Mouse (Mus musculus) c-Kit-positive CD71-positive TER-119-positive erythroid progenitor cells, embryonic 14.5 days (primary cell): ENCODE measurements around the gene Synj2.

Experiments
- DNase-seq: peaks from one replicate; pipeline ENCODE4 v3.0.0-alpha.2; 2013; ENCODE audit warnings: low spot score

Synj2 gene

GRCm38 (mm10) chr17:5941230-5942043, at the start of gene Synj2:
Synj2 (plus strand) TSS chr17:5941280.
- DNase-seq, result no peak

GRCm38 (mm10) chr17:5891933-5892683, 49.0 kb upstream of the Synj2 start:
- no peak for DNase-seq

GRCm38 (mm10) chr17:5893092-5893491, 48.0 kb upstream of the Synj2 start:
- DNase-seq, result peak; percentile 45

GRCm38 (mm10) chr17:5893574-5894148, 47.4 kb upstream of the Synj2 start:
- no peak for DNase-seq

GRCm38 (mm10) chr17:5896066-5896465, 45.0 kb upstream of the Synj2 start:
- DNase-seq, result no peak

DNA sequence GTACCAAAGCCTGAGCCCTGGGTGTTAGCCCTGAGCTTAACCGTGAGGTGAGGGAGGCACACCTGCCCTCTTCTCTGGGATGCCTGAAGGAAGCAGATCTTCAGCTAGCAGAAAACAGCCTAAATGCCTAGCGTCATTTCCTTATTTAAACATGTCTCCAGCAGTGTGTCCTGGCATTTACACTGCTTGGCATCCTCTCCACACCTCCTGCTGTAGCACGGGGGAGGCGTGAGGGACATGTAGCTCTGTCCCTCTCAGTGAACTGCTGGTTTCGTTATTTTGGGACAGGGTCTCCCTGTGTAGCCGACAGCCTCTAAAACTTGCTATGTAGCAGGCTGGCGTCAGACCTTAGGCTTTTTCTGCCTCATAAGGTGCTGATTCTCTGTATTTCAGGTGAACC, 44.5 kb upstream of the Synj2 start:
- no peak for DNase-seq

DNA sequence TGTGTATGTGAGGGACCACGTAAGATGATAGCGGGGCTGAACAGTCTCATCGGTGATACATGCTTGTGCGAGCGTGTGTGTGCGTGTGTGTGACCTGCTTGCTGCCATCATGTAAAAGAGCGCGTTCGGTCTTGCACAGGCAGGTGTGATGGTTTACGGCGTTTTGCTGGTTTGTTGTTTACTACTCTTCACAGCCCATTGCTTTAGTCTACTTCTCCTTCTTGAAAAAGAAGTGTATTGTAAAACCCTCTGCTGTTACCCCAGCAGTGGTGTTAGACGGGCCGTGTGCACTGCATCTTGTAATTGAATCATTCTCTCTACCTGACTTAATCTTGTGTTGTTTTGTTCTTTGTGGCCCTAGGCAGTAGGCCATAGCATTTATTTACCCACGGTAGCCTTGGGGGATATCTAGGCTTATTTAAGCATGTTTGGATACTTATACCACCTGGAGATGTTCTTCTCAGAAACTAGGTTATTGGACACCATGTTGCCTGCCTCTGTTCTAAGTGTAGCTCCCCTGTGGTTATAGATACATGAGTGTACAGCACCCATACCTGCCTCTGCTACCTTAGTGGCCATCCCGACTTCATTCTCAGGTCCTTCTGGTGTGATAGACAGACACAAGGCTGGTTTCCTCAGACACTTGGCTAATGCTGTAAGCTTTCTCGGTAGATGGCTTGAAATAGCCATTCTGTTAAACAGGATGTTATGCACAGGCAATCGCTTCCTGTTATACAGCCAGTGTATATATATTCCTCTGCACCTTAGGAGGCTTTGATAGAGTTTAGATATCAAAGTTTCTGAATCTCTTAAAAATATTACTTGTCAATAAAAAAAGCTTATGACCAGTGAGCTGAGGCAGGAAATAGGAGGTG, 43.5 kb upstream of the Synj2 start:
- no peak for DNase-seq

DNA sequence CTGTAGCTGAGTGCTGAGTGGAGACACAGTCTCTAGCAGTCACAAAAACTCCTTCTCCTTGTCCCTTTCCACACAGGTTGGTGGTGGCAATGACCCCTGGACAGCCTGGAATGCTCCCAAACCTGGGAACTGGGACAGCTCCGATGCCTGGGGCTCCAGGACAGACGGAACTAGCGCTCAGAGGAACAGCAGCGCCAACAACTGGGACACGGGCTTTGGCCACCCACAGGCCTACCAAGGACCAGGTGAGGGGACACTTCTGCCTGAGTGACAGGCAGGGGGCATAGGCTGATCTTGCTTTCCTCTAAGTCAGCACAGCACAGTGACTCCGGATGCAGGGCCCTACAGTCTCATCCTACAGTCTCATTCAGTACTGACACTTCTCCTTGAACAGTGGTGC, 41.8 kb upstream of the Synj2 start:
- DNase-seq, result no peak

- no peak for DNase-seq
Observed at GRCm38 (mm10) chr17:5901381-5901780, 39.7 kb upstream of the Synj2 start.

- no peak for DNase-seq
Observed at GRCm38 (mm10) chr17:5903630-5904301, 37.3 kb upstream of the Synj2 start.

DNA sequence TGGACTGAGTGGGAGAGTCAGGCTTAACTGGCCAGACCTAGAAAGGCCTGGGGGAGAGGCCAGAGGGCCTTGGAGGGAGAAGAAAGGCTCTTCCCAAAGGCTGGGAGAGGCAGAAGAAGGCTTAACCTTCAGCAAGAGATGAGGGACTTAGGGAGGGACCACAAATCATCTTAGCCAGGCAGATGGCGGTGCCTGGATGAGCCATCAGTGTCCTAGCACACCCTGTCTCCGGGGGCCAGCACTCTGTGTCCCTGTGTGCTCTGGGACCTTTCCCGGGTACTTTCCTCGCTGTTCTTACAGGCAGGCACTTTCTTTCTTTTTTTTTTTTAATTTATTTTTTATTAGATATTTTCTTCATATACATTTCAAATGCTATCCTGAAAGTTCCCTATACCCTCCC, 31.4 kb upstream of the Synj2 start:
- DNase-seq, result no peak

GRCm38 (mm10) chr17:5911591-5911990, 29.5 kb upstream of the Synj2 start:
- no peak for DNase-seq

DNA sequence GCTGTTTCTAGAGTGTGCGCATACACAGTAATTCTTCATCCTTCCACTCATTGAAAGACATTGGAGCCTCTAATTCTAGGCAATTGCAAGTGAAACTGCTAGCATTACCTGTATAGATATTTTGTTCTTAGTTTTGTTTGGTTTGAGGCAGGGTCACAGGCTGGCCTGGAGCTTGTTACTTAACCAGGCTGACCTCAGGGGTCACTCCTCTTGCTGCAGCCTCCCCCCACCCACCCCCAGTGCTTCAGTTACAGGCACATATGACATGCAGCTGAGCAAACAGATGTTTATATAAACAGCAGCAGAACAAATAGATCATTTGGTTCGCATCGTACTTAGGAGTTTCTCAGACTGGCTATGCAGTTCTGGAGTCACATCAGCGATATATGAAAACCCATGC, 28.3 kb upstream of the Synj2 start:
- no peak for DNase-seq

DNA sequence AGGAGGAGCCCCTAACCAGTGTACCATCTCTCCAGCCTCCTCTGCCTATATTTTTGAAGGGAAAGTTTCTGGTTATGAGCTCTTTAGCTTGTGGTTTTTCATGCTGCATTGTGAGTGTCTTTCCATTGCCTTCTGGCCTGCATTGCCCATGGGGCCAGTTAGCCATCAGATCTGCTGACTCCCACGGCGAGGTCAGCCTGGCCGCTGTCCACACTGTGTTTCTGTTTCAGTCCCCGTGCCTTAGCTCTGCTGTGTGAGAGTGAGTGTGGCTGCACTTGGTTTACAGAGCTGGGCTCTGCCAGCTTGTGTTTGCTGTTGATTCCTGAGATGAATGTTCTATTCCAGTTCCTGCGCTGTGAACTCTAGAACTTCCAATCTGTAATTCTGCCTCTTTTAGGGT, 26.9 kb upstream of the Synj2 start:
- no peak for DNase-seq

DNA sequence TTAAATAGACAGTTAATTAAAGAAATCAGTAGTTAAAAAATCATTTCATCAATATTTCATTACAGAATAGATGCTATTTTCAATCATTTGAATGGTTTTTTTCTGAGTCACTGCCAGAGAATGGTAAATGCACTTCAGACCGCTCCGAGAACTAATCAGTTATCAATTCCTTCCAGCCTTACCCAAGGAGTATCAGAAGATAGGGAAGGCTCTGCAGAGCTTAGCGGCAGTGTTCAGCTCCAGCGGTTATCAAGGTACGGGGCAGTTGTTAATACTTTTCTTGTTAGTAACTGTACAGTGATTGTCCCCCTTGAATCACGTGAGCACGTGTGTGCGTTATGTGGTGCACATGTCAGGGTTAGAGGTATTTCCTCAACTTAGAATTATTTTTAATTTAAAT, 19.1 kb upstream of the Synj2 start:
- no peak for DNase-seq

DNA sequence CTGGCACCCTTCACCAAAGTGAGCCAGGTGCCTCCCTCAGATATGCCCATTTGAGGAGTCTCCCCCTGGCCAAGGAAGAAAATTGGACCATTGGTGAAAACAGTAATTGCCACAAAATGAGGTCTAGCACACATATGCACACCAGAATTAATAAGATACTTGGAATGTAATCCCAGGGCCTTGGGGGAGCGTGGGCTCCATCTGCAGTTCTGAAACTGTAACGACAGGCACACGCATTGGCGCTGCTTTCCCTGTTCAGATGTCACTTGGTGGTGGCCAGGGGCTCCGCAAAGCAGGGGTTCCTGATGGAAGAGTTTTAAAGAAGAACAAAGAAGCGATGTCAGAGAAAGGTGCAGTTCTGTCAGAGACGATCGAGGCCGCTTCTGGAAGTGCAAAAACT, 17.8 kb upstream of the Synj2 start:
- DNase-seq, result no peak

DNA sequence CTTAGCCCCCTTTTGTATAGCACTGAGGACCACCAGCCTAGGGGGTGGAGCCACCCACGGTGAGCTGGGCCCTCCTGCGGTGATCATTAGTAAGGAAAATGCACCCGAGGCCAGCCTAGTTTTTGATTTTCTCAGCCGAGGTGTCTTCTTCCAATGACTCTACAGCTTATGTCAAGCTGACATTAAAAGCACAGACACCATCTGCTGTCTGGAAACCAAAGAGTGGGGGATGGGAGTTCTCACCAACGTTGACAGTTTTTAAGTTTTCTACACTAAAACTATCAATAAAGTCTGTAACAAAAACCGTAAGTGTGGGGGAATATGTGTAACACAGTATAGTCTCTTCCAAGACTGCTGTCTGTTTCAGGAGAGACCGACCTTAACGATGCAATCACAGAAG, 16.8 kb upstream of the Synj2 start:
- DNase-seq, result no peak

GRCm38 (mm10) chr17:5926710-5927109, 14.4 kb upstream of the Synj2 start:
- no peak for DNase-seq

DNA sequence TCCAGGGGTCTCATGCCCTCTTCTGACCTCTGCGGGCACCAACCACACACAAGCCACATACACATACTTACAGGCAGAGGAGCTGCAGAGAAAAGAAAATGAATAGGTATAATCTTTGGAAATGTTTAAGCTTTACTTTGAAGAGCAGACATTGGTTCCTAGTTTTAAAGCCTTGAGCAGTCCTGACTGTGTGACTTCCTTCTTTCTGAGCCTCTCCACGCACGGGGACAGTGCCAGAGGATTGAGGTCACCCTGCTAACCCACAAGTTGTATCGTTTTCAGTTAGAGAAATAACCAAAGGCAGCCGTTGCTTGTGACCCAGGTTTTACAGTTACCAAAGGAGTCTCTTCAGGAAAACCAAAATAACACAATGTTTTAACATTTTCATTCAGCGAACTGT, 12.0 kb upstream of the Synj2 start:
- DNase-seq, result no peak

DNA sequence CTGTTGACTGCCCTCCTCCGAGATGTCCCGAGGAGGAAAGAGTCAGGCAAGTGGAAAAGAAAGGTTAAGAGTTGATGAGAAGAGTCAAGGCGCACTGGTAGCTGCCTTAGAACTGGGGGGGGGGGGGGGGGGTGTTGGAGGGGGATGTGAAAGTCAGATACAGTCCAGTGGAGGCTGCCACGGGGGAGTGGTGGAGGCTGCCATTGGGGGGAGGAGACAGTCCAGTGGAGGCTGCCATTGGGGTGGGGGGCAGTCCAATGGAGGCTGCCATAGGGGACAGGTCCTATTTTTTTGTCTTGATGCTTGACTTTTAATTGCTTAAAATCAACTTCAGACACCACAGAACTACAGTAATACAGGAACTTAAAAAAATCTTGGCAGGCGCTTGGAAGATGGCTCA, 8.9 kb upstream of the Synj2 start:
- no peak for DNase-seq

DNA sequence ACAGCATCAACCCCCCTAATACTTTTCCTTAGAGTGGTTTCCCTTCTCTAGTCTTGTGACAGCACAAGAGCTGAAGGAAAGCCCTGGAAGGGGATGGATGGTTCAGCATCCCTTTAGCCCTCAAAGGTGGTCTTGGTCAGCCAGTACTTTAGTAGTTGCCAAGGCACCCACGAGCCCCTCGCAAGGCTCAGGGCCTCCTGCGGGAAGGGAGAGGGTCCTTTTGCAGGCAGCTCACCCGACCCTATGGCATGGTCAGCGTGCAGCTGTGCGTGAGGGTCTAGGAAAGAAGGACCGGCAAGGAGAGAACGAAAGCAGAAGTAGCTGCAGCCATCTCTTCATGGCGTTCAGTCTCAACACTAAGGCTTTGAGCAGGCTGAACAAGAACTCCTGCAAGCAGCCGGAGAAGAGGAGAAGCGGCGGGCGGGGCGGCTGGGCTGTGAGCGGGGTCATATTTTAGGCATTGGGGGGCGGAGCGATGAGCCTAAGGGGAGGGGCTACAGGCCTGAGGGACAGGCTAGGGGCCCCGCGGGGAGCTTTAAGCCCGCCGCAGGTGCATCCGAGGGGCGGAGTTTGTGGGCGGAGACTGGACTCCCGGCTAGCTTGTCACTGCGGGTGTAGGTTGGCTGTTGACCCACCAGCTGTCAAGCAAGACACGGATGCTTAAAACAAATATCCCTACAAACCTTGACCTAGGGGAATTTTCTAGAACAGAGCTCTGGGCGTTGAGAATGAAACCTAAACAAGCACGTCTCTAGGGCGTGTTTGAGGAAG, 6.3 kb upstream of the Synj2 start:
- peak; percentile 78 for DNase-seq
